Comparison of ENCODE assay signal across 8 mouse cellular contexts in the genomic region with DNA sequence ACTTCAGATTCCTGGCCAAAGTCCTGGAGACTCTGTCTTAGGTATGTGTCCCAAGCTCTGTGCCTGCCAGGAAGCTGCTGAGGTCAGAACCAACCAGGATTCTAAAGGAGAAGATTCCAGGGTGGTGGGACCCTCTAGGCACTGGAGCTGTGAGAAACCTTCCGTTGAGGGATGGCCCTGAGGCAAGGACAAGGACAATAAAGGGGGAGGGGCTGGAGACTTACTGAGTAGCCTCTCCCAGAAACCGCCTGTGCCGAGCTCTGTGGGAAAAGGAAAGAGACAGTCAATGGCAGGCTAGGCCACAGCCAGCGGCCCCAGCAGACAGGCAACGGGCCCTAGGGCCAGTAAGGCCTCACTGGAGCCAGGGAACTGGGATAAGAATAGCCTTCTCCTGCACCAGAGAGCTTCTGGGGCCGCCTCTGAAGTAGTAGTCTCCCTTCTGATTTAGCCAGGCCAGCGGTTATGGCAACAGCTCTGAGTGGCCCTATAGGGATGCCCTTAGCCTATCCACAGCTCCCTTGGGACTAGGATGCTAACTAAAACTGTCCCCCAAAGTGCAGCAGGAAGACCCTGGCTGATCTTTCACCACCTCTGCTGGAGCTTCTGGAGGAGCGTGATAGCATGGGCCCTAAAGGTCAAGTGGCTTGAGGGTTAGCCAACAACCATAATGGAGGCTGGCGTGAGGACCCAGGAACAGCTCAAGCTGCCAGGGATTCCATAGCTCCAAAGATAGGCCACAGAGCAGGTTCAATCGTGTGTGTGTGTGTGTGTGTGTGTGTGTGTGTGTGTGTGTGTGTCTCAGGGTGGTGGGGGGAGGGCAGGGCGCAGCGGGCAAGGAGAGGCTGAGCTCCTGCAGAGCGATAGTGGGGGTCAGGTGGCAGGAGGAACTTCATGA. TPM values are rescaled to one million over a fixed set of nuclear protein-coding genes. Genes with fewer than 3 reads are reported as not detected.
DNase-seq lines count a peak whose midpoint lies in the region; ATAC-seq and TF ChIP-seq lines count a peak whose summit lies in the region.
"Had no signal": no experiment of that assay in that cellular context is flagged by ENCODE, and none has a peak within 500 bp of the region (broad histone marks: within the 10 kb centered on the region; RNA-seq: fewer than 3 reads in every experiment).

No protein-coding gene starts in this region.

- H3K27me3 ChIP-seq in forebrain, embryonic 16.5 days (replicated peaks; ENCODE audit: control insufficient read depth, insufficient read depth, low read length): no peaks in the 10 kb centered on the region
- no peaks in the 10 kb centered on the region for H3K27me3 ChIP-seq in hindbrain, embryonic 14.5 days (ENCODE audit: control insufficient read depth, insufficient read depth, low read length)

- H3K9me3 ChIP-seq in forebrain, embryonic 16.5 days (ENCODE audit: control insufficient read depth, low read length): no peaks in the 10 kb centered on the region
- no peaks in the 10 kb centered on the region for H3K9me3 ChIP-seq in hindbrain, embryonic 14.5 days (ENCODE audit: control insufficient read depth, low read length)

- TF ChIP-seq CTCF in left cerebral cortex, adult 2 months (IDR thresholded peaks at IDR 0.05): no peak

- DNase-seq in left cerebral cortex, adult 2 months (ENCODE audit: extremely low spot score in 1 of 2, low spot score in 2 of 2): no peak
- DNase-seq in left cerebral cortex, postnatal 36 days (ENCODE audit: low spot score in 2 of 2): no peak
- DNase-seq in hindbrain, embryonic 14.5 days (ENCODE audit: low spot score): no peak
- DNase-seq in skeletal muscle tissue, adult 2 months (ENCODE audit: low read depth, low spot score): peak; percentile 75
- DNase-seq: lung, adult 2 months had no signal

- peaks cover 44% of the 10 kb centered on the region for H3K4me1 ChIP-seq in forebrain, embryonic 16.5 days (replicated peaks; ENCODE audit: control insufficient read depth, insufficient read depth, low read length)
- H3K4me1 ChIP-seq in hindbrain, embryonic 14.5 days (replicated peaks; ENCODE audit: control insufficient read depth, insufficient read depth, low read length): peaks cover 39% of the 10 kb centered on the region

- intact Hi-C loops in left cerebral cortex, adult 2 months (cut with DNase I): no loop called here
- intact Hi-C loops in left cerebral cortex, postnatal 36 days (cut with DNase I): no loop called here

- no peaks in the 10 kb centered on the region for H3K36me3 ChIP-seq in forebrain, embryonic 16.5 days (ENCODE audit: control insufficient read depth, insufficient read depth)
- H3K36me3 ChIP-seq in hindbrain, embryonic 14.5 days (replicated peaks; ENCODE audit: control insufficient read depth, insufficient read depth): peaks cover 10% of the 10 kb centered on the region; the same call in 1 of the 2 replicates

- peak overlapping the region; percentile 71 for H3K27ac ChIP-seq in left cerebral cortex, adult 2 months
- H3K27ac ChIP-seq in forebrain, embryonic 16.5 days (ENCODE audit: low read length): peak overlapping the region; percentile 29
- H3K27ac ChIP-seq in hindbrain, embryonic 14.5 days: peak overlapping the region; percentile 84

- no peak overlapping the region for H3K4me3 ChIP-seq in left cerebral cortex, adult 2 months
- no peak overlapping the region for H3K4me3 ChIP-seq in forebrain, embryonic 16.5 days (replicated peaks; ENCODE audit: low read length)
- no peak overlapping the region for H3K4me3 ChIP-seq in hindbrain, embryonic 14.5 days (replicated peaks; ENCODE audit: low read length)

- ATAC-seq in forebrain, embryonic 16.5 days: no peak
- peak; percentile 22; the same call in 1 of the 2 replicates for ATAC-seq in hindbrain, embryonic 14.5 days (ENCODE audit: low FRiP score)
- no peak for ATAC-seq in megakaryocyte progenitor cell, adult 5-6 weeks (replicated peaks; ENCODE audit: poor library complexity)
- no peak for ATAC-seq in megakaryocyte-erythroid progenitor cell, adult 5-6 weeks (replicated peaks; ENCODE audit: low FRiP score, low TSS enrichment, poor library complexity, severe bottlenecking)

- 0 out of 2 replicates have a peak overlapping the region, but pooled peaks have one; percentile 27 for H3K9ac ChIP-seq in forebrain, embryonic 16.5 days (replicated peaks; ENCODE audit: low read depth, low read length)
- H3K9ac ChIP-seq in hindbrain, embryonic 14.5 days: peak overlapping the region; percentile 26; the same call in 1 of the 2 replicates

- H3K4me2 ChIP-seq in forebrain, embryonic 16.5 days (ENCODE audit: low read length): peak overlapping the region; percentile 18; the same call in 1 of the 2 replicates
- 0 out of 2 replicates have a peak overlapping the region, but pooled peaks have one; percentile 1 for H3K4me2 ChIP-seq in hindbrain, embryonic 14.5 days (replicated peaks)

- 14% methylated on average over 13 of the region's 13 CpGs for WGBS in forebrain, embryonic 16.5 days
- WGBS in hindbrain, embryonic 14.5 days: 36% methylated on average over 12 of the region's 13 CpGs

RNA-seq across cellular contexts. Expression of a gene that starts 32.2 kb away (rescaled TPM):
- 10 to 100 TPM; 78.1 to 79.8 TPM for total RNA-seq in left cerebral cortex, adult 2 months (2021)
- total RNA-seq in left cerebral cortex, postnatal 36 days (2021): 10 to 100 TPM; 75.2 to 82.6 TPM
- polyA plus RNA-seq in forebrain, embryonic 16.5 days (2015; fragmentation: Nextera tagmentation; extraction: Ambion mirVana): 19.7 and 23.9 TPM in 2 replicates
- 23.8 and 24.8 TPM in 2 replicates for polyA plus RNA-seq in hindbrain, embryonic 14.5 days (2014; fragmentation: Nextera tagmentation; extraction: Ambion mirVana)
- 21.3 and 35.4 TPM in 2 replicates for total RNA-seq in megakaryocyte progenitor cell, adult 5-6 weeks (2015)
- 9.3 and 12.2 TPM in 2 replicates for total RNA-seq in megakaryocyte progenitor cell, adult 5-6 weeks (2017)
- 32.2 and 37.6 TPM in 2 replicates for total RNA-seq in megakaryocyte-erythroid progenitor cell, adult 5-6 weeks (2014; fragmentation: Nextera tagmentation)
- total RNA-seq in megakaryocyte-erythroid progenitor cell, adult 5-6 weeks (2017): 3.1 and 9.8 TPM in 2 replicates

Comparison
In these comparisons a context has a peak if more than half of its experiments do, and no peak if none do; other contexts are left out.
1. H3K27ac ChIP-seq: peak in every context shown above with its lines; median percentile 84 in hindbrain, embryonic 14.5 days; 71 in left cerebral cortex, adult 2 months; 29 in forebrain, embryonic 16.5 days.